ENCODE assay signal across 15 mouse cellular contexts in genomic region chr6:72866232-72866631, GRCm38 (mm10).
"Had no signal": no experiment of that assay in that cellular context is flagged by ENCODE, and none has a peak within 500 bp of the region (broad histone marks: within the 10 kb centered on the region; RNA-seq: fewer than 3 reads in every experiment).

No protein-coding gene starts in this region.

- H3K27ac ChIP-seq: left cerebral cortex, adult 2 months; limb, embryonic 15.5 days; midbrain, embryonic 15.5 days; neural tube, embryonic 12.5 days; stomach, postnatal 0 days had no signal

- H3K36me3 ChIP-seq: midbrain, embryonic 15.5 days; neural tube, embryonic 12.5 days had no signal

- H3K4me2 ChIP-seq: limb, embryonic 15.5 days; lung, embryonic 14.5 days; midbrain, embryonic 11.5 days; midbrain, embryonic 15.5 days; neural tube, embryonic 12.5 days had no signal

- H3K4me3 ChIP-seq: left cerebral cortex, adult 2 months; limb, embryonic 15.5 days; megakaryocyte, embryonic 14.5 days; midbrain, embryonic 15.5 days; neural tube, embryonic 12.5 days had no signal

- H3K9me3 ChIP-seq: limb, embryonic 15.5 days; megakaryocyte, embryonic 14.5 days; midbrain, embryonic 15.5 days; neural tube, embryonic 12.5 days had no signal

- H3K27me3 ChIP-seq: limb, embryonic 15.5 days; megakaryocyte, embryonic 14.5 days; midbrain, embryonic 15.5 days; neural tube, embryonic 12.5 days had no signal

- ATAC-seq: inflammation-experienced regulatory T-cells, adult 6 months; intestine, postnatal 0 days; midbrain, embryonic 15.5 days had no signal

- DNase-seq: kidney, adult 9 months; kidney, postnatal 10 days; kidney, postnatal 4 days; lung, embryonic 14.5 days; lung, postnatal 4 days; thymus, postnatal 4 days had no signal

- H3K9ac ChIP-seq: limb, embryonic 15.5 days; lung, embryonic 14.5 days; midbrain, embryonic 15.5 days; neural tube, embryonic 12.5 days had no signal
